In the genomic region with DNA sequence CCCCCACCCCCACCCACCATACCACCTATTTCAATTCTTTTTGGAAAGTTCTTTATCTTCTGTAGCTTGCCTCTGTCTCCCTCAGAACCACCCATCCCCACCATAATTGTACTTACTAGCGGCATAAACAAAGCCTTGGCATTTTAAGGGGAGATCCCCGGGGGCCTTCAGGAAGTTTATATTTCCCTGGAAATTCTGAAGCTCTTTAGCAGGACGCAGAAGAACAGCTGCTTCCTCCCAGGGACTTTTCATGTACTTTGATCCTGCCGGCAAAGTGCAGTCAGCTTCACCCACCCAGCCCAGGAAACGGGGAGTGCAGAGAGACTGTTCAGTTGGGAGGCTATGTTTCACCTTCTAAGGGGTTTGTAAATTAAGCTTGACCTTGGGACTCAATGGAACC, we compare ENCODE assay signal across 11 mouse cellular contexts.
DNase-seq lines count a peak whose midpoint lies in the region; ATAC-seq and TF ChIP-seq lines count a peak whose summit lies in the region.
"Had no signal": no experiment of that assay in that cellular context is flagged by ENCODE, and none has a peak within 500 bp of the region (broad histone marks: within the 10 kb centered on the region; RNA-seq: fewer than 3 reads in every experiment).

No protein-coding gene starts in this region.

- H3K9ac ChIP-seq in lung, embryonic 14.5 days: no peak overlapping the region
- no peak overlapping the region for H3K9ac ChIP-seq in heart, embryonic 12.5 days
- H3K9ac ChIP-seq in lung, embryonic 15.5 days: no peak overlapping the region
- H3K9ac ChIP-seq: limb, embryonic 13.5 days had no signal

- ATAC-seq in lung, embryonic 14.5 days (ENCODE audit: insufficient read depth): peak; percentile 82
- ATAC-seq in heart, embryonic 12.5 days (ENCODE audit: insufficient number of reproducible peaks, low FRiP score): peak; percentile 64; the same call in 1 of the 2 replicates
- peak; percentile 64; the same call in 1 of the 2 replicates for ATAC-seq in lung, embryonic 15.5 days (ENCODE audit: borderline replicate concordance, extremely low read depth, low FRiP score, low TSS enrichment)
- ATAC-seq in cerebellum, adult (ENCODE audit: insufficient number of reproducible peaks, low FRiP score, low TSS enrichment): no peak

- WGBS in lung, embryonic 14.5 days: 17% methylated on average over 5 of the region's 5 CpGs
- WGBS in lung, adult 2 months: 33% methylated on average over 5 of the region's 5 CpGs
- 34% methylated on average over 5 of the region's 5 CpGs for WGBS in heart, embryonic 12.5 days
- 23% methylated on average over 5 of the region's 5 CpGs for WGBS in lung, embryonic 15.5 days

- no peaks in the 10 kb centered on the region for H3K9me3 ChIP-seq in lung, embryonic 14.5 days (ENCODE audit: low read depth, low read length)
- no peaks in the 10 kb centered on the region for H3K9me3 ChIP-seq in heart, embryonic 12.5 days (replicated peaks)
- H3K9me3 ChIP-seq in lung, embryonic 15.5 days: no peaks in the 10 kb centered on the region
- H3K9me3 ChIP-seq: G1E; limb, embryonic 13.5 days; midbrain, embryonic 10.5 days had no signal

- TF ChIP-seq POLR2A in lung, adult 2 months (IDR thresholded peaks at IDR 0.05; ENCODE audit: borderline replicate concordance, extremely low read depth, low read depth, low read length): no peak

- no peak overlapping the region for H3K4me2 ChIP-seq in lung, embryonic 14.5 days
- no peak overlapping the region for H3K4me2 ChIP-seq in heart, embryonic 12.5 days
- H3K4me2 ChIP-seq in lung, embryonic 15.5 days: no peak overlapping the region
- H3K4me2 ChIP-seq: limb, embryonic 13.5 days had no signal

- H3K27me3 ChIP-seq in lung, embryonic 14.5 days (ENCODE audit: insufficient read depth, low read length): no peaks in the 10 kb centered on the region
- H3K27me3 ChIP-seq in heart, embryonic 12.5 days (replicated peaks): no peaks in the 10 kb centered on the region
- H3K27me3 ChIP-seq in lung, embryonic 15.5 days: no peaks in the 10 kb centered on the region
- H3K27me3 ChIP-seq: limb, embryonic 13.5 days had no signal

- peak; percentile 78 for DNase-seq in lung, embryonic 14.5 days
- DNase-seq in lung, adult 2 months: no peak
- DNase-seq in thymus, postnatal 4 days: peak; percentile 38
- no peak for DNase-seq in layer of hippocampus, postnatal 14 days (ENCODE audit: low spot score in 2 of 2)
- DNase-seq: spleen, adult 18-20 months had no signal

- no peak for TF ChIP-seq CTCF in lung, embryonic 14.5 days (IDR thresholded peaks at IDR 0.05; ENCODE audit: low read depth)
- no peak for TF ChIP-seq CTCF in lung, adult 2 months (IDR thresholded peaks at IDR 0.05; ENCODE audit: insufficient read depth, low read length)

- H3K4me3 ChIP-seq in lung, embryonic 14.5 days (ENCODE audit: low read depth, low read length): no peak overlapping the region
- H3K4me3 ChIP-seq in lung, adult 2 months (replicated peaks; ENCODE audit: extremely low read depth, low read depth, low read length): no peak overlapping the region
- H3K4me3 ChIP-seq in heart, embryonic 12.5 days: no peak overlapping the region
- no peak overlapping the region for H3K4me3 ChIP-seq in lung, embryonic 15.5 days
- H3K4me3 ChIP-seq: limb, embryonic 13.5 days; midbrain, embryonic 10.5 days had no signal

- no peak overlapping the region for H3K27ac ChIP-seq in lung, embryonic 14.5 days (ENCODE audit: low read depth)
- no peak overlapping the region for H3K27ac ChIP-seq in heart, embryonic 12.5 days (ENCODE audit: poor library complexity, severe bottlenecking)
- H3K27ac ChIP-seq in lung, embryonic 15.5 days: 0 out of 2 replicates have a peak overlapping the region, but pooled peaks have one; percentile 29
- H3K27ac ChIP-seq: limb, embryonic 13.5 days; midbrain, embryonic 10.5 days had no signal

- H3K36me3 ChIP-seq in lung, embryonic 14.5 days (ENCODE audit: insufficient read depth): no peaks in the 10 kb centered on the region
- H3K36me3 ChIP-seq in heart, embryonic 12.5 days: no peaks in the 10 kb centered on the region
- H3K36me3 ChIP-seq in lung, embryonic 15.5 days: no peaks in the 10 kb centered on the region
- H3K36me3 ChIP-seq: G1E; limb, embryonic 13.5 days; midbrain, embryonic 10.5 days had no signal

- H3K4me1 ChIP-seq in lung, embryonic 14.5 days (ENCODE audit: insufficient read depth): no peaks in the 10 kb centered on the region
- H3K4me1 ChIP-seq in lung, adult 2 months (ENCODE audit: control insufficient read depth, insufficient read depth, low read length): peaks cover 3% of the 10 kb centered on the region; the same call in 1 of the 2 replicates
- 0 out of 2 replicates have a peak, but pooled peaks cover 11% of the 10 kb centered on the region for H3K4me1 ChIP-seq in heart, embryonic 12.5 days (replicated peaks)
- H3K4me1 ChIP-seq in lung, embryonic 15.5 days: peaks cover 6% of the 10 kb centered on the region; the same call in 1 of the 2 replicates
- H3K4me1 ChIP-seq: midbrain, embryonic 10.5 days had no signal

Comparison
In these comparisons a context has a peak if more than half of its experiments do, and no peak if none do; other contexts are left out.
1. DNase-seq: peak in lung, embryonic 14.5 days (single experiment) and thymus, postnatal 4 days (single experiment); none in lung, adult 2 months (single experiment) and layer of hippocampus, postnatal 14 days (0 of 2).